In the genomic region with DNA sequence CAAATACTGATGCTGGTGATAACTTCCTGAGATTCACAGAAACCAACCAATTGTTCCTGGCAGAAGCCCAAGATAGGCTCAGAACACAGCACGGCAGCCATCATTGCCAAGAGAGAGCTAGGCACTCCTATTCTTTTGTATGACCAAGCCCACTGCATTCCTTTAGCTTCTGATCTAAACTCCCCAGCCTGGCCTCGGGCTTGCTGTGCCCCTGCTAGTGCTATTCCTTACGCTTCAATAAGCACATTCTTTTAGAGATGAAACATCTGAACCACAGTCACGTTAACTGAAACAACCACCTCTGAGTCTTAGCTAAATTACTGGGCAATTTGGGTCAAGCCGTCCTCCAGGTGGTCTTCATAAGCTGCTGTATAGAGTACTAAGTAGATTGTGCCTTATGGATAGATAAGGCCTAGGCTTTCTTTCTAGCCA, we compare ENCODE assay signal across 9 mouse cellular contexts. TPM values are rescaled to one million over a fixed set of nuclear protein-coding genes. Genes with fewer than 3 reads are reported as not detected.
DNase-seq lines count a peak whose midpoint lies in the region; ATAC-seq lines count a peak whose summit lies in the region.
"Had no signal": no experiment of that assay in that cellular context is flagged by ENCODE, and none has a peak within 500 bp of the region (broad histone marks: within the 10 kb centered on the region; RNA-seq: fewer than 3 reads in every experiment).

No protein-coding gene starts in this region.

- H3K4me1 ChIP-seq in neural tube, embryonic 12.5 days: peaks cover 13% of the 10 kb centered on the region

- DNase-seq in frontal cortex, adult 2 months (ENCODE audit: extremely low spot score in 1 of 2, low spot score in 1 of 2): peak; percentile 40 to 53
- no peak for DNase-seq in frontal cortex, postnatal 14 days (ENCODE audit: low spot score in 2 of 2)
- peak; percentile 66 for DNase-seq in embryo, embryonic 10 days (ENCODE audit: low spot score)
- peak; percentile 59 to 82 for DNase-seq in layer of hippocampus, adult 18-20 months (ENCODE audit: low spot score in 2 of 2)
- DNase-seq in heart, postnatal 10 days: no peak
- DNase-seq in urinary bladder, postnatal 14 days (ENCODE audit: low spot score): no peak
- no peak for DNase-seq in lung, postnatal 25 days (ENCODE audit: low spot score)
- DNase-seq: kidney, postnatal 25 days had no signal

- H3K27me3 ChIP-seq in neural tube, embryonic 12.5 days (replicated peaks): no peaks in the 10 kb centered on the region

- no peaks in the 10 kb centered on the region for H3K9me3 ChIP-seq in neural tube, embryonic 12.5 days

- intact Hi-C loops in heart, postnatal 10 days (cut with DNase I): no loop called here

- no peak overlapping the region for H3K4me2 ChIP-seq in neural tube, embryonic 12.5 days (replicated peaks)

- no peak overlapping the region for H3K9ac ChIP-seq in neural tube, embryonic 12.5 days

- H3K27ac ChIP-seq in neural tube, embryonic 12.5 days: no peak overlapping the region; the same call in 1 of the 2 replicates

- peak; percentile 82 for ATAC-seq in neural tube, embryonic 12.5 days (ENCODE audit: low FRiP score, low read depth)

- WGBS in neural tube, embryonic 12.5 days: 24% methylated on average over 5 of the region's 5 CpGs

- H3K36me3 ChIP-seq in neural tube, embryonic 12.5 days: peaks cover 83% of the 10 kb centered on the region

- H3K4me3 ChIP-seq in neural tube, embryonic 12.5 days: no peak overlapping the region

RNA-seq across cellular contexts. Expression of a gene that starts 53.5 kb away (rescaled TPM):
- 52.5 and 53.9 TPM in 2 replicates for polyA plus RNA-seq in frontal cortex, adult 2 months (2012; rRNA removed)
- total RNA-seq in layer of hippocampus, adult 18-20 months (2021): 10 to 100 TPM; 29.5 to 34.4 TPM
- 127 TPM in 2 replicates for polyA plus RNA-seq in neural tube, embryonic 12.5 days (2016; fragmentation: Nextera tagmentation; extraction: Ambion mirVana)
- total RNA-seq in heart, postnatal 10 days (2021): 10 to 100 TPM; 52.7 to 57.4 TPM

Comparison
In these comparisons a context has a peak if more than half of its experiments do, and no peak if none do; other contexts are left out.
1. DNase-seq: peak in frontal cortex, adult 2 months (2 of 2), embryo, embryonic 10 days (single experiment) and layer of hippocampus, adult 18-20 months (2 of 2); none in frontal cortex, postnatal 14 days (0 of 2), heart, postnatal 10 days (0 of 2), urinary bladder, postnatal 14 days (single experiment) and lung, postnatal 25 days (single experiment).